Mouse (Mus musculus) E14TG2a.4 (cell line): ENCODE measurements around the gene Krt27.

Experiments
- CTCF ChIP-seq: conservative IDR thresholded peaks from 2 replicates; pipeline ENCODE4 v1.5.1; 2014; ENCODE audit warnings: low read length
- NANOG ChIP-seq: IDR thresholded peaks from 2 replicates; pipeline ENCODE4 v1.6.1; 2014; ENCODE audit warnings: borderline replicate concordance, low read length, mixed read lengths
- POU5F1 ChIP-seq: IDR thresholded peaks from 2 replicates; pipeline ENCODE4 v1.6.1; 2014; ENCODE audit warnings: low read length, borderline replicate concordance

- TF ChIP-seq CTCF (peak; percentile 20), NANOG (no peak), POU5F1 (no peak)
These were observed 15.9 kb upstream of the Krt27 start for GRCm38 (mm10) chr11:99366791-99367190.
